Mouse (Mus musculus): Measurements from ENCODE around the gene Tmie. TPM values are rescaled to one million over a fixed set of nuclear protein-coding genes. Genes with fewer than 3 reads are reported as not detected.

Tmie gene
- polyA plus RNA-seq, 1 experiment from 2014 or later = 1.8 TPM

DNA sequence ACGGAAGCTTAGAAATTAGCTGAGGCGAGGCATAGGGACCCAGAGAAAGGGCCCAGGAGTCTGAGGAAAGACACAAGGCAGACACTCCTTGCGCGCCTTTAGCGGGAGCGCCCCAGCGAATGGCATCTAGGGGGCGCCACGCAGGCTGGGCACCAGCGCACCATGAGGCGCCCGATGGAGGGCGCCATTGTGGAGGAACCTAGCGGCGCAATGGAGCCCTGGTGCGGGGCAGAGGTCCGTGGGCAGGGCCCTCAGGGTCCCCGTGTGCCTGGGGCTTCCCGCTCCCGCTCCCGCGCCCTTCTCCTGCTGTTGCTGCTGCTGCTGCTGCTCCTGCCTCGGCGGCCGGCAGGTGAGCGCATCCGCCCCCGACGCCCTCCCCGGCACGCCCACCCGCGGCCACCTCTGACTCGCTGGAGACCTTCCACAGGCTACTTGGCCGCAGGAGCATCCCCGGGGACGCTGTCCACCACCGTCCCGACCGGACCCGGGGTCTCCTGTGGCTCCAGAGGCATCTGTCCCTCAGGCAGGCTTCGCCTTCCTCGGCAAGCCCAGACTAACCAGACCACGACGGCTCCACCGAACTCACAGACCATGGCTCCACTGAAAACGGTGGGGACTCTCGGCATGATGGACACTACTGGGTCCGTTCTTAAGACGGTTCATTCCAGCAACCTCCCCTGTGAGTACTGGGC, 22.0 kb downstream of the Tmie start, which contains the start of gene Prss50:
Gene Prss50 (plus strand): TSS at position 187 of the 692 bp plus-strand sequence.
- Histone ChIP-seq H3K9me3 (no peaks in the 10 kb centered on the region), H3K27ac (no peak within 1 kb of the TSS), H3K4me2 (peak within 1 kb of the TSS; percentile 55), H3K4me3 (replicated peaks) (peak within 1 kb of the TSS; percentile 24), H3K4me1 (peaks cover 5% of the 10 kb centered on the region), H3K9ac (no peak within 1 kb of the TSS), H3K27me3 (replicated peaks) (peaks cover 8% of the 10 kb centered on the region), H3K36me3 (no peaks in the 10 kb centered on the region)
- WGBS = 12% methylated on average over 49 of the region's 50 CpGs
- peak; percentile 21; the same call in 1 of the 2 replicates for ATAC-seq (ENCODE audit: insufficient read depth, low FRiP score, low read depth)

- no peak overlapping the region for H3K9ac ChIP-seq
- ATAC-seq (ENCODE audit: insufficient read depth, low FRiP score, low read depth) = no peak
- H3K4me1 ChIP-seq = peaks cover 5% of the 10 kb centered on the region
- no peak overlapping the region for H3K4me3 ChIP-seq (replicated peaks)
- H3K4me2 ChIP-seq = no peak overlapping the region
- H3K36me3 ChIP-seq = no peaks in the 10 kb centered on the region
- 36% methylated on average over 4 of the region's 4 CpGs for WGBS
- H3K27me3 ChIP-seq (replicated peaks) = peaks cover 8% of the 10 kb centered on the region
- H3K9me3 ChIP-seq = no peaks in the 10 kb centered on the region
- H3K27ac ChIP-seq = no peak overlapping the region
These were observed 23.0 kb downstream of the Tmie start for GRCm38 (mm10) chr9:110856920-110857319.

GRCm38 (mm10) chr9:110855903-110856302, 24.0 kb downstream of the Tmie start:
- Histone ChIP-seq H3K9ac (no peak overlapping the region), H3K4me2 (no peak overlapping the region), H3K27me3 (replicated peaks) (peaks cover 8% of the 10 kb centered on the region), H3K36me3 (no peaks in the 10 kb centered on the region), H3K27ac (no peak overlapping the region), H3K9me3 (no peaks in the 10 kb centered on the region), H3K4me3 (replicated peaks) (no peak overlapping the region), H3K4me1 (peaks cover 5% of the 10 kb centered on the region)
- ATAC-seq (ENCODE audit: insufficient read depth, low FRiP score, low read depth) = no peak
- 68% methylated on average over 7 of the region's 7 CpGs for WGBS

- no peaks in the 10 kb centered on the region for H3K36me3 ChIP-seq
- no peak for ATAC-seq (ENCODE audit: insufficient read depth, low FRiP score, low read depth)
- WGBS = 68% methylated on average over 7 of the region's 7 CpGs
- no peak overlapping the region for H3K27ac ChIP-seq
- H3K4me2 ChIP-seq = no peak overlapping the region
- no peak overlapping the region for H3K9ac ChIP-seq
- no peak overlapping the region for H3K4me3 ChIP-seq (replicated peaks)
- H3K27me3 ChIP-seq (replicated peaks) = no peaks in the 10 kb centered on the region
- no peaks in the 10 kb centered on the region for H3K9me3 ChIP-seq
- no peaks in the 10 kb centered on the region for H3K4me1 ChIP-seq
These were observed 30.8 kb downstream of the Tmie start for GRCm38 (mm10) chr9:110849162-110849561.

- no peaks in the 10 kb centered on the region for H3K9me3 ChIP-seq
- no peak within 1 kb of the TSS for H3K9ac ChIP-seq
- H3K4me2 ChIP-seq = no peak within 1 kb of the TSS
- H3K27me3 ChIP-seq (replicated peaks) = no peaks in the 10 kb centered on the region
- no peaks in the 10 kb centered on the region for H3K36me3 ChIP-seq
- H3K27ac ChIP-seq = no peak within 1 kb of the TSS
- WGBS = 73% methylated on average over 10 of the region's 10 CpGs
- no peak for ATAC-seq (ENCODE audit: insufficient read depth, low FRiP score, low read depth)
- no peaks in the 10 kb centered on the region for H3K4me1 ChIP-seq
- no peak within 1 kb of the TSS for H3K4me3 ChIP-seq (replicated peaks)
These were observed 35.7 kb downstream of the Tmie start, which contains the start of gene Prss46 for GRCm38 (mm10) chr9:110844206-110844605. Gene Prss46, plus strand, starts transcription at chr9:110844506.

- Histone ChIP-seq H3K4me1 (no peaks in the 10 kb centered on the region), H3K27ac (no peak overlapping the region), H3K9ac (no peak overlapping the region), H3K36me3 (no peaks in the 10 kb centered on the region), H3K27me3 (replicated peaks) (no peaks in the 10 kb centered on the region), H3K9me3 (no peaks in the 10 kb centered on the region), H3K4me3 (replicated peaks) (no peak overlapping the region), H3K4me2 (no peak overlapping the region)
- 50% methylated on average over 2 of the region's 2 CpGs for WGBS
- no peak for ATAC-seq (ENCODE audit: insufficient read depth, low FRiP score, low read depth)
These were observed 38.5 kb downstream of the Tmie start for GRCm38 (mm10) chr9:110841438-110841837.

DNA sequence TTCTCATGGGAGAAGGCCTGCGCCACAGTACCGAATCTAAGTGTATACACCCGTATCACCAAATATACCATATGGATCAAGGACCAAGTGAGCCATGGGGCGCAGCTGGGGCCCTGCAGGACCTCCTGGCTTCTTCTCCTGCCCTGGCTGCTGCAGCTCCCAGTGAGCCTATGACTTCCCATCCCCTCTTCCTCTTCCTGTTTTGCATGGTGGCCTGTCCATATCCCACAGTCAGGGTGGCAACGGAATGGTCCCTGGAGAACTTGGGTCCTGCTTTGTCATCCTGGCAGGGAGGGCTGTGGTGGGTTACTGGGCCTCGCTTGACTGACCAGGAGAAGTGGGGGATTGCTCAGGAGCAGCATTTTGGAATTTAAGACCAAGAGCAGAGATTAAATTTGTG, 39.0 kb downstream of the Tmie start:
- H3K36me3 ChIP-seq = no peaks in the 10 kb centered on the region
- 81% methylated on average over 6 of the region's 6 CpGs for WGBS
- H3K27me3 ChIP-seq (replicated peaks) = no peaks in the 10 kb centered on the region
- H3K4me2 ChIP-seq = no peak overlapping the region
- no peak overlapping the region for H3K9ac ChIP-seq
- H3K27ac ChIP-seq = no peak overlapping the region
- H3K4me3 ChIP-seq (replicated peaks) = no peak overlapping the region
- H3K9me3 ChIP-seq = no peaks in the 10 kb centered on the region
- no peak for ATAC-seq (ENCODE audit: insufficient read depth, low FRiP score, low read depth)
- H3K4me1 ChIP-seq = no peaks in the 10 kb centered on the region

DNA sequence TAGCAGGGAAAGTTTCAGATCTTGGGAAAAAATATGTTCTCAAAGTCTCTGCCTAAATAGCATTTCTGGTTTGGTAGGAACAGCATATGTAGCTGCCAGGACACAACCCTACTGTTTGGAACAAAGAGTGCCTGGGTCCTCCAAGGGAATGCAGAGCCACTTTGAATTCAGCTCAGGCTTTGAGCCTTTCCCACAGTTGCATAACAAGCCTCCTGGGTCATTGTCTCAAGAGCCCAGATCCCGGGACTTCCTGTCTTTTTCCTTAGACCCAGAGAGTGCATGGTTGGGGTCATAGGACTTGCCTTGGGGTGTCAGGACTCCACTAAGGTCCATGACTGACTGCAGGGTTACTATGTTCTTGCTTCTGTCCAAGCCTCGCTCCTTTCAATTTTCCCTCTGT, 43.8 kb downstream of the Tmie start:
- H3K4me2 ChIP-seq = no peak overlapping the region
- no peaks in the 10 kb centered on the region for H3K27me3 ChIP-seq (replicated peaks)
- H3K4me1 ChIP-seq = no peaks in the 10 kb centered on the region
- H3K36me3 ChIP-seq = no peaks in the 10 kb centered on the region
- H3K9me3 ChIP-seq = no peaks in the 10 kb centered on the region
- no peak overlapping the region for H3K27ac ChIP-seq
- no peak overlapping the region for H3K4me3 ChIP-seq (replicated peaks)
- WGBS = 64% methylated on average over 2 of the region's 2 CpGs
- no peak overlapping the region for H3K9ac ChIP-seq
- no peak for ATAC-seq (ENCODE audit: insufficient read depth, low FRiP score, low read depth)

GRCm38 (mm10) chr9:110834961-110835360, 45.0 kb downstream of the Tmie start:
- Histone ChIP-seq H3K4me2 (no peak overlapping the region; the same call in 1 of the 2 replicates), H3K9ac (no peak overlapping the region), H3K27ac (no peak overlapping the region), H3K4me3 (replicated peaks) (no peak overlapping the region), H3K9me3 (no peaks in the 10 kb centered on the region), H3K4me1 (no peaks in the 10 kb centered on the region), H3K36me3 (no peaks in the 10 kb centered on the region), H3K27me3 (replicated peaks) (no peaks in the 10 kb centered on the region)
- WGBS = 36% methylated on average over 10 of the region's 10 CpGs
- no peak for ATAC-seq (ENCODE audit: insufficient read depth, low FRiP score, low read depth)

DNA sequence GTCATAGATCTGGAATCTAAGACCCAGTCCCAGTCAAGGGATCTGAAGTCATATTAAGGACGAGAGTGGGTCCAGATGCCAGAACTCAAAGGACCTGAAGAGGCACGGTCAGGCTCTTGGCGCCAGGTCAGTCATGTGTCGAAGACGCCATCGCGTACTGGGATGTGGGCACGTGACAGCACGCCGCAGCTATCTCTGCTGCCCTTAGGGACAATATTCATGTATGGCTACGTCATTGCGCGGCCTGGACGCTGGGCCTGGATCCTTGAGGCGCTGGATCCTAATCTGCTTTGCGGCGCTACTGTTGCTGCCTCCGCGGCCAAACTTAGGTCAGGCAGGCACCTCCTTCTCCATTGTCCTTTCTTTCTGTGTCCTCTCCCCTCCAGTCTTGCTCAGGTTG, 45.5 kb downstream of the Tmie start, which contains the start of gene Prss45:
Gene Prss45 (plus strand): TSS at position 178 of the 400 bp plus-strand sequence.
- 74% methylated on average over 19 of the region's 19 CpGs for WGBS
- no peaks in the 10 kb centered on the region for H3K9me3 ChIP-seq

DNA sequence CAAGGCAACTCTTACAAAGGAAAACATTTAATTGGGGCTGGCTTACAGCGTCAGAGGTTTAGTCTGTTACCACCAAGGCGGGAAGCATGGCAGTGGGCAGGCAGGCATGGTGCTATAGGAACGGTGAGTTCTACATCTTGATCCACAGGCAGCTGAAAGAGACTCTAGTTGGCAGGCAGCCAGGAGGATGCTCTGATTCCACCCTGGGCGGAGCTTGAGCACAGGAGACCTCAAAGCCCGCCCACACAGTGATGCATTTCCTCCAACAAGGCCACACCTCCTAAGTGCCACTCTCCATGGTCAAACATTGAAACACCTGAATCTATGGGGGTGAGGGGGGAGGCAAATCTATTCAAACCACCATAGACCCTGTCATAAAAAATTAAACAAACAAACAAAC, 46.9 kb downstream of the Tmie start:
- Histone ChIP-seq H3K4me2 (no peak overlapping the region), H3K4me3 (replicated peaks) (no peak overlapping the region), H3K4me1 (no peaks in the 10 kb centered on the region), H3K9ac (no peak overlapping the region), H3K27ac (no peak overlapping the region), H3K27me3 (replicated peaks) (no peaks in the 10 kb centered on the region), H3K36me3 (no peaks in the 10 kb centered on the region), H3K9me3 (no peaks in the 10 kb centered on the region)
- whole genome bisulfite sequencing = 74% methylated on average over 5 of the region's 5 CpGs
- no peak for ATAC-seq (ENCODE audit: insufficient read depth, low FRiP score, low read depth)

More for the DNA sequence above, 45.5 kb downstream of the Tmie start, which contains the start of gene Prss45:
- no peak for ATAC-seq (ENCODE audit: insufficient read depth, low FRiP score, low read depth)
- H3K36me3 ChIP-seq = no peaks in the 10 kb centered on the region
- no peak within 1 kb of the TSS for H3K27ac ChIP-seq
- H3K4me2 ChIP-seq = no peak within 1 kb of the TSS; the same call in 1 of the 2 replicates
- no peaks in the 10 kb centered on the region for H3K4me1 ChIP-seq
- H3K4me3 ChIP-seq (replicated peaks) = no peak within 1 kb of the TSS
- H3K9ac ChIP-seq = no peak within 1 kb of the TSS
- H3K27me3 ChIP-seq (replicated peaks) = no peaks in the 10 kb centered on the region

DNA sequence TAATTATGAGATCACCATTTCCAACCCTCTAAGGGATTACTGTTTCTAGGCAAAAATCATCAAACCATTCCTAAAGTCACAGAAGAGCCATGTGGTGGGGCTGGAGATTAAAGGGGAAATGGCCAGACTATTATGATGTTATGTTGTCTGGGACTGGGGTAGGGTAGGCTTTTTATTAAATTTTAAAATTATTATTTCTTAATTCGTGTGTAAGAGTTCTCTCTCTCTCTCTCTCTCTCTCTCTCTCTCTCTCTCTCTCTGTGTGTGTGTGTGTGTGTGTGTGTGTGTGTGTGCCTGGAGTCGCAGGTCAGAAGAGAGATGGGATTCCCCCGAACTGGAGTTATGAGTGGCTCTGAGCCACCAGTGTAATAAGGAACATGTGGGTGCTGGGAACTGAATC, 53.5 kb downstream of the Tmie start, which contains the start of gene Prss43:
Gene Prss43 (plus strand): TSS at position 301 of the 400 bp plus-strand sequence.
- 77% methylated on average over 3 of the region's 3 CpGs for WGBS
- no peak for ATAC-seq (ENCODE audit: insufficient read depth, low FRiP score, low read depth)
- no peak within 1 kb of the TSS for H3K27ac ChIP-seq
- H3K4me2 ChIP-seq = no peak within 1 kb of the TSS
- no peaks in the 10 kb centered on the region for H3K9me3 ChIP-seq
- no peak within 1 kb of the TSS for H3K4me3 ChIP-seq (replicated peaks)
- no peaks in the 10 kb centered on the region for H3K36me3 ChIP-seq
- no peaks in the 10 kb centered on the region for H3K27me3 ChIP-seq (replicated peaks)
- no peaks in the 10 kb centered on the region for H3K4me1 ChIP-seq
- H3K9ac ChIP-seq = no peak within 1 kb of the TSS
